13 mouse cellular contexts compared by ENCODE assay signal in the genomic region with DNA sequence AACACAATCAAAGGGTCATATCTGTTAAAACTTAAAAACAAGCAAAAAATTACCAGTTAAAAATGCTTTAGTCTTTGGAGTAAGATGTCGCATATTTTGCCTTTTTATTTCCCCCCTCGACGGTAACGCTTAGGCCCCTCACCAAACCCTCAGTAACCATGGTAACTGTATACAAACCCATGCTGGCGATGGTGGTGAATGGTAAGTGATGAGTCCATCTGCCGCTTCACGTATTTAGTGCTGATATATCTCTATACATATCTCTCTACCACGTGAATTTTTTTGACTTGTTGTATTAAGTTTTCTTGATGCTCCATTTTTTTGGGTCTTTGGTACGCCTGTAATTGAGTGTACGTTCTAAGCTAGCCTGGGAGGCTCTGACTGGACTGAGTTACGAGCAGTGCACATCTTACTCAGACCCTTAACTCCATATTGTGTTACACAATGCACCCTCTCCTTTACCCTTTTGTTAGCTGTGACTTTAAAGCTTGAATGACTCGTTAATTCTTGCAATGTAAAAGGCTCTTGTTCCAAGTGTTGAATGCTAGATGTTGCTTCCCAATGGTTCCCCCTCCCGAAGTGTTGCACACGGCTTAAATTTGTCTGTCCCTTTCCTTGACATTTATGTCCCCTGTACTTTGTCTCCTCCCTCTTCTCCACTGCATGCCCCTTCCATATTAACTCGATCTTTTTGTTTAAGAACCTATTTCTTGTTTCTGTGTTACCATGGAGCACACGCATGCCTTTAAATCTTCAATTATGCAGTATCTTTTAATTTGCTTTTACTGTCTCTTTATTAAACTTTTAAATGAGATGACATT.
"Had no signal": no experiment of that assay in that cellular context is flagged by ENCODE, and none has a peak within 500 bp of the region (broad histone marks: within the 10 kb centered on the region; RNA-seq: fewer than 3 reads in every experiment).

No protein-coding gene starts in this region.

- H3K9ac ChIP-seq: limb, embryonic 15.5 days; liver, embryonic 12.5 days; lung, embryonic 14.5 days; midbrain, embryonic 13.5 days had no signal

- H3K4me1 ChIP-seq: limb, embryonic 15.5 days; liver, embryonic 12.5 days; megakaryocyte, embryonic 14.5 days had no signal

- H3K4me3 ChIP-seq: limb, embryonic 15.5 days; liver, embryonic 12.5 days; megakaryocyte, embryonic 14.5 days; midbrain, embryonic 13.5 days; myocyte had no signal

- H3K4me2 ChIP-seq: limb, embryonic 15.5 days; liver, embryonic 12.5 days; lung, embryonic 14.5 days; midbrain, embryonic 13.5 days had no signal

- H3K9me3 ChIP-seq: limb, embryonic 15.5 days; liver, embryonic 12.5 days; midbrain, embryonic 13.5 days had no signal

- H3K27ac ChIP-seq: limb, embryonic 15.5 days; liver, embryonic 12.5 days; macrophage; midbrain, embryonic 13.5 days had no signal

- ATAC-seq: liver, embryonic 12.5 days; midbrain, embryonic 13.5 days had no signal

- DNase-seq: kidney, adult 8-10 months; kidney, postnatal 25 days; layer of hippocampus, postnatal 36 days; lung, embryonic 14.5 days; lung, postnatal 14 days; right cerebral cortex, postnatal 14 days; thymus, postnatal 36 days had no signal

- H3K27me3 ChIP-seq: limb, embryonic 15.5 days; liver, embryonic 12.5 days; megakaryocyte, embryonic 14.5 days; midbrain, embryonic 13.5 days had no signal

- H3K36me3 ChIP-seq: limb, embryonic 15.5 days; liver, embryonic 12.5 days; midbrain, embryonic 13.5 days had no signal
